Mouse (Mus musculus) C2C12 (cell line): ENCODE data around the gene Pithd1.

Experiments
- CEBPB ChIP-seq: IDR thresholded peaks from one replicate; pipeline ENCODE4 v1.6.1; 2011; ENCODE audit warnings: low read depth, mild to moderate bottlenecking, control low read depth, moderate library complexity
- CTCF ChIP-seq: IDR thresholded peaks from one replicate; pipeline ENCODE4 v1.5.1; 2011; ENCODE audit not compliant: control insufficient read depth, insufficient read depth, insufficient read length
- FOSL1 ChIP-seq: IDR thresholded peaks from one replicate; pipeline ENCODE4 v1.8.0; 2011; ENCODE audit warnings: mild to moderate bottlenecking, low read length; ENCODE audit not compliant: poor library complexity, insufficient read depth, severe bottlenecking
- MAX ChIP-seq: IDR thresholded peaks from one replicate; pipeline ENCODE4 v1.6.1; 2011; ENCODE audit warnings: mild to moderate bottlenecking, control low read depth
- MYOG ChIP-seq: IDR thresholded peaks from one replicate; pipeline ENCODE4 v1.6.1; 2011; ENCODE audit not compliant: control insufficient read depth, insufficient read length; ENCODE audit errors: extremely low read depth
- USF1 ChIP-seq: IDR thresholded peaks from one replicate; pipeline ENCODE4 v1.6.1; 2011; ENCODE audit warnings: low read depth, mild to moderate bottlenecking, control low read depth, moderate library complexity

DNA sequence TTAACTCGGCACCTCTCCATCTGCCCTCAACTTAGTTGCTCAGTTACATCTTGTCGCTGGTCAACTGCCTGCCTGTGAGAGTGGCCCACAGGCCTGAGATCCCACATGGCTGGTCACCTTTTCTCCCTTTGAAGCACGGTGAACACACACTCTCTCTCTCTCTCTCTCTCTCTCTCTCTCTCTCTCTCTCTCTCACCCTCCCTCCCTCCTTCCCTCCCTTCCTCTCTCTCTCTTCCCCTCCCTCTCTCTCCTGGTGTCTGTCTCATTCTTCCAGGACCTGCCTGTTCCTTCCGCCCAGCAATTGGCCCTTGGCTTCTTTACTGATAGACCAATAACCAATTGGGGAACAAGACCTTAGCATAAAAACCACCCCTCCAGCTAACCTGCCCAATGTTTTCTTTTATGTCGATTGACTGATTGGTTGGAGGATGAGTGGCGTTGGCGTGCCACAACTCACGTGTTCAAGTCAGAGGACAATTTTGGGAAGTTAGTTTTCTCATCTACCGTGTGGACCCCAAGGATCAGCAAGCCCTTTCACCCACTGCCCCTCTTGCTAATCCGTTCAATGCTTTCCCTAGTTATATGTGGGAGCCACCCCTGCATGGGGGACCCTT is 60.8 kb downstream of the Pithd1 start:
- TF ChIP-seq CTCF (no peak), MYOG (no peak), USF1 (no peak), FOSL1 (no peak), MAX (no peak), CEBPB (no peak)
